Mouse (Mus musculus) cerebellum, adult 2 months (tissue): ENCODE data around the gene Nhlrc3. TPM values are rescaled to one million over a fixed set of nuclear protein-coding genes. Genes with fewer than 3 reads are reported as not detected.

Experiments used
- DNase-seq, 2 experiments: peaks; one replicate each; pipeline ENCODE4 v3.0.0; 2021
- H3K27ac ChIP-seq: fragments of 200-500 bp; 2 replicates; pipeline ENCODE4 v1.5.1; 2012; ENCODE audit warnings: low read length, control low read depth, inconsistent platforms; ENCODE audit not compliant: insufficient read depth
- H3K27me3 ChIP-seq: fragments of 200-500 bp; 2 replicates; pipeline ENCODE4 v1.6.1; 2012; ENCODE audit warnings: inconsistent platforms, mild to moderate bottlenecking, low read length, moderate library complexity; ENCODE audit not compliant: control insufficient read depth, insufficient read depth
- H3K4me1 ChIP-seq: fragments of 200-500 bp; 2 replicates; pipeline ENCODE4 v1.6.1; 2011; ENCODE audit warnings: low read length; ENCODE audit not compliant: control insufficient read depth, insufficient read depth
- H3K4me3 ChIP-seq: fragments of 200-500 bp; replicated peaks from 2 replicates; pipeline ENCODE3; 2011; ENCODE audit warnings: mild to moderate bottlenecking, low read depth, low read length, control low read depth; ENCODE audit not compliant: insufficient read depth
- CTCF ChIP-seq: fragments of 200-500 bp; IDR thresholded peaks from 2 replicates; pipeline ENCODE4 v1.5.1; 2011; ENCODE audit warnings: low read depth, mild to moderate bottlenecking, control low read depth, low read length, moderate library complexity, borderline replicate concordance; ENCODE audit not compliant: insufficient read depth
- POLR2A ChIP-seq: fragments of 200-500 bp; IDR thresholded peaks from 2 replicates; pipeline ENCODE4 v1.6.1; 2011; ENCODE audit warnings: low read length, control low read depth, borderline replicate concordance; ENCODE audit not compliant: insufficient read depth
- WGBS: fragments of 180-500 bp; shearing (Covaris S2); methylation state at CpG from one replicate; pipeline ENCODE4 v1.1.7; 2018; 5-methylcytosine and 5-hydroxymethylcytosine counted together
- polyA plus RNA-seq: library from polyadenylated mRNA; depleted of rRNA; stranded (reverse); fragments of >200 nt; gene quantifications from 2 replicates; pipeline ENCODE4 v1.2.3, GENCODE M21; 2012; rRNA removed

Gene Nhlrc3
- polyA plus RNA-seq, 1 experiment, result 7.9 TPM

DNA sequence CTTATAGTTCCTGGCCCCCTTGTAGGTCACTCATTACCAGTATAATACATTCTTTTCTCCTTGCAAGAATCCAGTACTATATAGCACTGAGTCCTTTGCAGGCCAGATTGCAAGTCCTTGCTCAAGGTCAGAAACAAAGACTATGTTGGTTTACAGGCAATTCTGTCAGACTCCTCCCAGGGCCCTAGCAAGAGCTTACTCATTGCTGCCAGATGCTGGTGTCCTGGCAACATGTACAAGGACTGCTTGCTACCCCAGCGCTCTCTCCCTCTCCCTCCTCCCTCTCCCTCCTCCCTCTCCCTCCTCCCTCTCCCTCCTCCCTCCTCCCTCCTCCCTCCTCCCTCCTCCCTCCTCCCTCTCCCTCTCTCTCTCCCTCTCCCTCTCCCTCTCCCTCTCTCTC, 56.0 kb downstream of the Nhlrc3 start:
- no peak for DNase-seq
- TF ChIP-seq CTCF, result no peak
- no peak for TF ChIP-seq POLR2A
- H3K4me1 ChIP-seq, result no peaks in the 10 kb centered on the region
- H3K27ac ChIP-seq, result no peak overlapping the region
- 86% methylated on average over 1 of the region's 1 CpGs for WGBS
- H3K27me3 ChIP-seq, result no peaks in the 10 kb centered on the region
- H3K4me3 ChIP-seq, result no peak overlapping the region

Other genes starting within 250 kb of the Nhlrc3 start
- gene Proser1, start 334 bp upstream of the Nhlrc3 start, polyA plus RNA-seq, result 21.2 and 21.9 TPM in 2 replicates
- gene Stoml3, start 25.3 kb upstream of the Nhlrc3 start, polyA plus RNA-seq, result 0.52 and 0.93 TPM in 2 replicates
- gene Frem2, start 194.0 kb upstream of the Nhlrc3 start, polyA plus RNA-seq, result 1.00 and 1.3 TPM in 2 replicates